Mouse (Mus musculus) forebrain, postnatal 0 days (tissue): ENCODE measurements at regions not wholly inside any gene's neighbourhood (a gene's known extent, or its start where the extent isn't known, plus 50 kb on each side); places are given as distances from the start of the nearest gene placed in this dataset.

Experiments
- ATAC-seq: fragments of 200-750 bp; cut with Nextera tagmentation; 2 replicates; pipeline ENCODE4 v1.8.0; 2017; ENCODE audit warnings: mild to moderate bottlenecking, moderate library complexity
- DNase-seq: peaks from one replicate; pipeline ENCODE4 v3.0.0-alpha.2; 2015
- H3K27ac ChIP-seq: fragments of 300-500 bp; sonication (generic); 2 replicates; pipeline ENCODE4 v1.5.1; 2014; ENCODE audit warnings: low read depth, mild to moderate bottlenecking, antibody characterized with exemption, low read length, moderate library complexity, mixed read lengths
- H3K27me3 ChIP-seq: fragments of 300-500 bp; sonication (generic); 2 replicates; pipeline ENCODE4 v1.6.1; 2014; ENCODE audit warnings: mild to moderate bottlenecking, low read length, mixed read lengths; ENCODE audit not compliant: insufficient read depth
- H3K36me3 ChIP-seq: fragments of 300-500 bp; sonication (generic); 2 replicates; pipeline ENCODE4 v1.6.1; 2014; ENCODE audit warnings: mild to moderate bottlenecking, moderate library complexity; ENCODE audit not compliant: insufficient read depth
- H3K4me1 ChIP-seq: fragments of 300-500 bp; sonication (generic); 2 replicates; pipeline ENCODE4 v1.6.1; 2014; ENCODE audit warnings: antibody characterized with exemption; ENCODE audit not compliant: insufficient read depth
- H3K4me2 ChIP-seq: fragments of 300-500 bp; sonication (generic); 2 replicates; pipeline ENCODE4 v1.6.1; 2014; ENCODE audit warnings: low read depth, mild to moderate bottlenecking, moderate library complexity
- H3K4me3 ChIP-seq: fragments of 300-500 bp; sonication (generic); 2 replicates; pipeline ENCODE4 v1.5.1; 2014; ENCODE audit warnings: low read depth, low read length, mixed read lengths
- H3K9ac ChIP-seq: fragments of 300-500 bp; sonication (generic); 2 replicates; pipeline ENCODE4 v1.6.1; 2014; ENCODE audit warnings: mild to moderate bottlenecking
- H3K9me3 ChIP-seq: fragments of 300-500 bp; sonication (generic); 2 replicates; pipeline ENCODE4 v1.6.1; 2016; ENCODE audit warnings: low read length
- CTCF ChIP-seq: sonication (generic); IDR thresholded peaks from 2 replicates; pipeline ENCODE4 v1.5.1; 2016; ENCODE audit warnings: antibody characterized with exemption, control low read depth, low read depth
- WGBS: fragments of 180-500 bp; shearing (Covaris S2); extraction: QIAGEN DNeasy Blood & Tissue Kit; methylation state at CpG from one replicate; pipeline ENCODE4 v1.1.7; 2014; 5-methylcytosine and 5-hydroxymethylcytosine counted together

- ATAC-seq (no peak), DNase-seq (no peak)
- H3K9ac ChIP-seq, result no peak overlapping the region
- TF ChIP-seq CTCF, result no peak
- 85% methylated on average over 4 of the region's 4 CpGs for WGBS
- H3K4me1 ChIP-seq, result no peaks in the 10 kb centered on the region
- H3K9me3 ChIP-seq, result no peaks in the 10 kb centered on the region
- no peak overlapping the region for H3K4me2 ChIP-seq
- no peak overlapping the region for H3K4me3 ChIP-seq
- H3K27ac ChIP-seq, result no peak overlapping the region
- no peaks in the 10 kb centered on the region for H3K27me3 ChIP-seq
- H3K36me3 ChIP-seq, result no peaks in the 10 kb centered on the region
These were observed 519.1 kb upstream of the A1bg start for GRCm38 (mm10) chr15:61441734-61442398.

- DNase-seq (no peak), ATAC-seq (no peak)
- Histone ChIP-seq H3K4me2 (no peak overlapping the region), H3K9me3 (no peaks in the 10 kb centered on the region), H3K36me3 (no peaks in the 10 kb centered on the region), H3K4me3 (no peak overlapping the region), H3K27ac (no peak overlapping the region), H3K4me1 (no peaks in the 10 kb centered on the region), H3K9ac (no peak overlapping the region), H3K27me3 (no peaks in the 10 kb centered on the region)
- WGBS, result 90% methylated on average over 2 of the region's 2 CpGs
- TF ChIP-seq CTCF, result no peak
These were observed 518.2 kb upstream of the A1bg start for GRCm38 (mm10) chr15:61441012-61441411.

- 95% methylated on average over 2 of the region's 2 CpGs for WGBS
- DNase-seq (no peak), ATAC-seq (no peak)
- H3K36me3 ChIP-seq, result no peaks in the 10 kb centered on the region
- H3K4me2 ChIP-seq, result no peak overlapping the region
- no peaks in the 10 kb centered on the region for H3K27me3 ChIP-seq
- no peak overlapping the region for H3K9ac ChIP-seq
- H3K9me3 ChIP-seq, result no peaks in the 10 kb centered on the region
- H3K27ac ChIP-seq, result no peak overlapping the region
- H3K4me3 ChIP-seq, result no peak overlapping the region
- no peaks in the 10 kb centered on the region for H3K4me1 ChIP-seq
- no peak for TF ChIP-seq CTCF
These were observed 517.5 kb upstream of the A1bg start for GRCm38 (mm10) chr15:61440284-61440683.

- H3K9ac ChIP-seq, result no peak overlapping the region
- H3K4me2 ChIP-seq, result no peak overlapping the region
- no peaks in the 10 kb centered on the region for H3K36me3 ChIP-seq
- no peak overlapping the region for H3K4me3 ChIP-seq
- no peak; the same call in 1 of the 2 replicates for TF ChIP-seq CTCF
- no peaks in the 10 kb centered on the region for H3K9me3 ChIP-seq
- ATAC-seq (no peak), DNase-seq (no peak)
- WGBS, result 88% methylated on average over 2 of the region's 2 CpGs
- H3K4me1 ChIP-seq, result no peaks in the 10 kb centered on the region
- H3K27ac ChIP-seq, result no peak overlapping the region
- no peaks in the 10 kb centered on the region for H3K27me3 ChIP-seq
These were observed 516.9 kb upstream of the A1bg start for GRCm38 (mm10) chr15:61439623-61440170.

- ATAC-seq, result no peak
- Histone ChIP-seq H3K27me3 (no peaks in the 10 kb centered on the region), H3K27ac (no peak overlapping the region), H3K9me3 (no peaks in the 10 kb centered on the region), H3K4me3 (no peak overlapping the region), H3K36me3 (no peaks in the 10 kb centered on the region), H3K4me1 (no peaks in the 10 kb centered on the region), H3K4me2 (no peak overlapping the region), H3K9ac (no peak overlapping the region)
- no peak for DNase-seq
- TF ChIP-seq CTCF, result no peak
- 87% methylated on average over 2 of the region's 2 CpGs for WGBS
These were observed 506.1 kb upstream of the A1bg start for GRCm38 (mm10) chr15:61428818-61429415.

GRCm38 (mm10) chr15:61422989-61423388, 500.2 kb upstream of the A1bg start:
- no peaks in the 10 kb centered on the region for H3K9me3 ChIP-seq
- no peak overlapping the region for H3K4me2 ChIP-seq
- H3K4me3 ChIP-seq, result no peak overlapping the region
- no peak overlapping the region for H3K9ac ChIP-seq
- no peaks in the 10 kb centered on the region for H3K4me1 ChIP-seq
- TF ChIP-seq CTCF, result no peak
- H3K36me3 ChIP-seq, result no peaks in the 10 kb centered on the region
- no peak for ATAC-seq
- DNase-seq, result no peak
- 80% methylated on average over 5 of the region's 5 CpGs for WGBS
- H3K27ac ChIP-seq, result no peak overlapping the region
- no peaks in the 10 kb centered on the region for H3K27me3 ChIP-seq

- H3K9ac ChIP-seq, result no peak overlapping the region
- no peaks in the 10 kb centered on the region for H3K36me3 ChIP-seq
- no peaks in the 10 kb centered on the region for H3K4me1 ChIP-seq
- DNase-seq, result no peak
- no peak for TF ChIP-seq CTCF
- H3K9me3 ChIP-seq, result no peaks in the 10 kb centered on the region
- 81% methylated on average over 2 of the region's 2 CpGs for WGBS
- no peaks in the 10 kb centered on the region for H3K27me3 ChIP-seq
- no peak overlapping the region for H3K4me2 ChIP-seq
- H3K4me3 ChIP-seq, result no peak overlapping the region
- H3K27ac ChIP-seq, result no peak overlapping the region
- ATAC-seq, result no peak
These were observed 494.7 kb upstream of the A1bg start for GRCm38 (mm10) chr15:61417506-61417905.
